Mouse (Mus musculus) intestine, embryonic 16.5 days (tissue): ENCODE data around the gene Dtx3. TPM values are rescaled to one million over a fixed set of nuclear protein-coding genes. Genes with fewer than 3 reads are reported as not detected.

Experiments
- ATAC-seq: fragments of 200-750 bp; cut with Nextera tagmentation; 2 replicates; pipeline ENCODE4 v1.8.0; 2017; ENCODE audit warnings: moderate TSS enrichment, moderate library complexity
- H3K27ac ChIP-seq: fragments of 300-500 bp; sonication (generic); 2 replicates; pipeline ENCODE4 v1.5.1; 2014; ENCODE audit warnings: mild to moderate bottlenecking, low read length
- H3K27me3 ChIP-seq: fragments of 300-500 bp; sonication (generic); replicated peaks from 2 replicates; pipeline ENCODE4 v1.6.1; 2014; ENCODE audit warnings: low read length, control low read depth, mixed read lengths; ENCODE audit not compliant: control insufficient read depth, insufficient read depth
- H3K36me3 ChIP-seq: fragments of 300-500 bp; sonication (generic); 2 replicates; pipeline ENCODE4 v1.6.1; 2014; ENCODE audit warnings: low read length, control low read depth; ENCODE audit not compliant: control insufficient read depth, insufficient read depth
- H3K4me1 ChIP-seq: fragments of 300-500 bp; sonication (generic); 2 replicates; pipeline ENCODE4 v1.6.1; 2014; ENCODE audit warnings: low read length, control low read depth, mixed read lengths; ENCODE audit not compliant: control insufficient read depth, insufficient read depth
- H3K4me2 ChIP-seq: fragments of 300-500 bp; sonication (generic); 2 replicates; pipeline ENCODE4 v1.6.1; 2014; ENCODE audit warnings: low read depth, low read length, control low read depth
- H3K4me3 ChIP-seq: fragments of 300-500 bp; sonication (generic); 2 replicates; pipeline ENCODE4 v1.5.1; 2014; ENCODE audit warnings: mild to moderate bottlenecking, low read length
- H3K9ac ChIP-seq: fragments of 300-500 bp; sonication (generic); 2 replicates; pipeline ENCODE4 v1.6.1; 2014; ENCODE audit warnings: low read depth, low read length
- H3K9me3 ChIP-seq: fragments of 300-500 bp; sonication (generic); 2 replicates; pipeline ENCODE4 v1.6.1; 2016; ENCODE audit warnings: low read length, control low read depth; ENCODE audit not compliant: control insufficient read depth
- WGBS: fragments of 180-500 bp; shearing (Covaris S2); extraction: QIAGEN DNeasy Blood & Tissue Kit; methylation state at CpG from one replicate; pipeline ENCODE4 v1.1.7; 2014; 5-methylcytosine and 5-hydroxymethylcytosine counted together
- polyA plus RNA-seq: library from polyadenylated mRNA; unstranded; fragments of >200 nt; fragmentation: Nextera tagmentation; extraction: Ambion mirVana; gene quantifications from 2 replicates; pipeline ENCODE4 v1.2.1, GENCODE M21; 2015

The Dtx3 gene
- polyA plus RNA-seq, 1 experiment from 2014 or later, result 54.4 TPM

DNA sequence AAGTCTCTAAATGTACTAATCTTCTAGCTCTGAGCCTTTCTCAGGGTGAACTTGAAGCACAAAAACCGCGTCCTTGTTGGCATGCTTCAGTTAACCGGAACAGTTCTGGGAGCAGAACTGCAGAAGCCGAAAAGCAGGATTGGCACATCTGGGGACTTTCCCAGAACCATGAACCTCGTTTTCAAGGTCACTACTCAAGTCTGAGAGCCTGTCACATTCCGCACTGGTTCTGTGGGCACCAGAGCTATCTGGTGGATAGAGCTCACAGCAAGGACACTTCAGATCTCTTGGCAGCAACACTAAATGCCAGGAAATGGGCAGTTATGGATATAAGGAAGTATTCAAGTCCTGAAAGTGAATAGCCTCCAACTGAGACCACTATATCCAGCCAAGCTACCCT lies 48.4 kb downstream of the Dtx3 start:
- H3K36me3 ChIP-seq, result no peaks in the 10 kb centered on the region
- H3K4me3 ChIP-seq, result no peak overlapping the region
- no peaks in the 10 kb centered on the region for H3K27me3 ChIP-seq
- no peak for ATAC-seq
- 82% methylated on average over 6 of the region's 6 CpGs for WGBS
- H3K27ac ChIP-seq, result no peak overlapping the region
- H3K4me2 ChIP-seq, result no peak overlapping the region
- peaks cover 7% of the 10 kb centered on the region for H3K4me1 ChIP-seq
- no peak overlapping the region for H3K9ac ChIP-seq
- no peaks in the 10 kb centered on the region for H3K9me3 ChIP-seq

DNA sequence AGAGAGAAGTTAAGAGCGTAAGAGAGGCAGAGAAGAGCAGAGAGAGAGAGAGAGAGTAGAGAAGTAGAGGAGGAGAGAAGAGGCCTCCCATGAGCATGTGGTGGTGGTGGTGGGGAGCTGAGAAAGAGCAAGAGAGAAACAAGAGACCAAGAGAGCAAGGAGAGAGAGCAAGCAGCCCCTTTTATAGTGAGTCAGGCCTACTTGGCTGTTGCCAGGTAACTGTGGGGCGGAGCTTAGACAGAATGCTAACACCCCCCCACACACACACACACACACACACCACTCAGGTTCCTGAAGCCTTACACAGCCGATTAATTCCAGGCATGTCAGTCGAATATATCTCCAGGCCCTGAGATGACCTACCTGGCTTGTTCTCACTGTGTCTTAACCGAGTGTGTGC lies 50.2 kb downstream of the Dtx3 start:
- no peak overlapping the region for H3K4me3 ChIP-seq
- H3K4me2 ChIP-seq, result no peak overlapping the region
- peaks cover 4% of the 10 kb centered on the region; the same call in 1 of the 2 replicates for H3K4me1 ChIP-seq
- H3K9me3 ChIP-seq, result no peaks in the 10 kb centered on the region
- no peak for ATAC-seq
- no peaks in the 10 kb centered on the region for H3K36me3 ChIP-seq
- 75% methylated on average over 5 of the region's 5 CpGs for WGBS
- no peak overlapping the region for H3K27ac ChIP-seq
- no peak overlapping the region for H3K9ac ChIP-seq
- H3K27me3 ChIP-seq, result no peaks in the 10 kb centered on the region

DNA sequence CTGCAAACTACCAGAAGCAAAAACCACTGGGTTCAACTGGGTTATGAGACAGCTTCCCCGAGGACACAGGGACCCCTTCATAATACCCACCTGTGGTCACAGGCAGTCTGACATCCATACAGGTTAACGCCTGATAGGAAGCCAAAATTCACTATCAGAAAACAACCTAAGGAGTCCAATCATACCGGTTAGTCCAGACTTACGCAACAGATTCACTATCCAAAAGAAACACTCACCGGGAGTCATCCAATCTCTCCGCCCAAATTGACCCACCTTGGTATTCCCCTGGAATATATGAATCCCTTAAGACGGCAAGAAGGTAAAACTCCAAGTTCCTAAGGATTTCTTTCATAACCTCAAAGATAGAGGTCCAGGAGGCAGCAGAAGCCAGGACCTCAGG lies 51.0 kb downstream of the Dtx3 start:
- H3K4me2 ChIP-seq, result no peak overlapping the region
- no peak overlapping the region for H3K27ac ChIP-seq
- peaks cover 4% of the 10 kb centered on the region; the same call in 1 of the 2 replicates for H3K4me1 ChIP-seq
- no peaks in the 10 kb centered on the region for H3K36me3 ChIP-seq
- WGBS, result 77% methylated on average over 7 of the region's 7 CpGs
- no peak overlapping the region for H3K4me3 ChIP-seq
- no peaks in the 10 kb centered on the region; the same call in 1 of the 2 replicates for H3K9me3 ChIP-seq
- no peaks in the 10 kb centered on the region for H3K27me3 ChIP-seq
- ATAC-seq, result no peak
- H3K9ac ChIP-seq, result no peak overlapping the region

DNA sequence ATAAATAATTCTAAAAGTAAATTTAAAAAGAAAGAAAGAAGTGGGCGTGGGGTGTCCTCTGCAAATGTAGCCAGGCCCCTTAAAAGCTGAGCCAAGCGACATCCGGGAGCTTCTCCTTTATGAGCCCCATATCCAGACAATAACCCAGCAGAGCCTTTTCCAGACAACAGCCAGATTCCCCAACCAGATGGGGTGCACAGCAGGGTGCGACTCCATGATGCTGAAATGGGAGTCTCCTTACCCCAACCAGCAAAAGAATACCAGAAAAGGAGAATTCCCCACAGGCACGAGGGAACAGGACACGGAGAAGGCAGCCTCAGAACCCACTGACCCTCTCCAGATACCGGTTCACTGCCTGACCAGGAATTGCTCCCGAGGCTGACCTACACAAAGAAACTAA lies 52.3 kb downstream of the Dtx3 start:
- H3K4me2 ChIP-seq, result no peak overlapping the region
- WGBS, result 88% methylated on average over 8 of the region's 8 CpGs
- ATAC-seq, result no peak

DNA sequence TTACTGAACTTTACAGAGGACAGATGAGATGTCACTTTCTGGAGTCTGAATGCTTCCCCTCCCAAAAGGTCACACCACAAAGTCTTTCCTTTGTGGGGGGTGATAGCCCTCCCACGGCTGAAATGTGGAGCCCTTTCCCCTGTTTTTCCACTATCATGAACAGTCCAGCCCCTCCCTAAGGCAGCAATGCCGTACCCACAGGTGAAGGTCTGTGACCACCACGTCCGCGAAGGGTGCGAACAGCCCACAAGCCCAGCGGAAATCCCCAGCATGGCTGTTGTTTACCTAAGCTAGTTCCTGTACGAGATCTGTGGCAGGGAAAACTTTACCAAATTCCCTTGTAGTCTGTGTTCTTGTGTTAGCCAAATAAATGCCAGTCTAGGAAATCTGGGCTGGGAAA lies 54.0 kb downstream of the Dtx3 start:
- WGBS, result 72% methylated on average over 8 of the region's 8 CpGs
- no peak overlapping the region for H3K9ac ChIP-seq
- no peak overlapping the region for H3K4me3 ChIP-seq
- no peaks in the 10 kb centered on the region for H3K27me3 ChIP-seq
- H3K9me3 ChIP-seq, result no peaks in the 10 kb centered on the region; the same call in 1 of the 2 replicates
- no peak for ATAC-seq
- H3K4me2 ChIP-seq, result no peak overlapping the region
- H3K4me1 ChIP-seq, result peaks cover 15% of the 10 kb centered on the region
- H3K27ac ChIP-seq, result no peak overlapping the region
- H3K36me3 ChIP-seq, result no peaks in the 10 kb centered on the region

More for the DNA sequence above, 52.3 kb downstream of the Dtx3 start:
- Histone ChIP-seq H3K27ac (no peak overlapping the region), H3K36me3 (no peaks in the 10 kb centered on the region), H3K9me3 (no peaks in the 10 kb centered on the region; the same call in 1 of the 2 replicates), H3K9ac (no peak overlapping the region), H3K4me1 (peaks cover 4% of the 10 kb centered on the region; the same call in 1 of the 2 replicates), H3K4me3 (no peak overlapping the region), H3K27me3 (no peaks in the 10 kb centered on the region)

DNA sequence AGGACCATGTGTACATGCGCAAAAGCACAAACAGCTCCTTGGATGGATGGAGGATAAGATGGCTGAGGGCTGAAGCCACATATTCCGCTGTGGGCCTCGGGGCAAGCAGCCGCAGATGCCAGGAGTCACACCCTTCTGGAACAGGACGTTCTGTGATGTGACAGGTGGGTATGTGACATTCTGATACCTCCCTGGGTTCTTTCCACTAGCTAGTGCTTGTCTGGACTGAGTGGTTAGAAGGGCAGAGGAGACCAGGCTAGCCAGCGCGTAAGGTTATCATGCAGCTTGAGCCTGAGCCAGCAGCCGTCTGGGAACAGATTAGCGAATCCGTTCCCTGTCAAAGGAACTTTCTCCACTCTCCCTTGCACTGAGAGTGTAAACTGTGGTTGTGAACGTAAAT lies 54.6 kb downstream of the Dtx3 start:
- H3K27ac ChIP-seq, result no peak overlapping the region
- 87% methylated on average over 11 of the region's 11 CpGs for WGBS
- ATAC-seq, result no peak
- no peaks in the 10 kb centered on the region for H3K36me3 ChIP-seq
- H3K9ac ChIP-seq, result no peak overlapping the region
- no peaks in the 10 kb centered on the region for H3K27me3 ChIP-seq
- H3K4me2 ChIP-seq, result no peak overlapping the region
- no peaks in the 10 kb centered on the region; the same call in 1 of the 2 replicates for H3K9me3 ChIP-seq
- H3K4me3 ChIP-seq, result no peak overlapping the region
- peaks cover 18% of the 10 kb centered on the region for H3K4me1 ChIP-seq

Other genes starting within 250 kb of the Dtx3 start
- 41.2 and 44.0 TPM in 2 replicates for gene Ctdsp2, start 217.0 kb downstream of the Dtx3 start, polyA plus RNA-seq
- gene Avil, start 195.0 kb downstream of the Dtx3 start, polyA plus RNA-seq, result 0.21 and 0.28 TPM in 2 replicates
- 85.7 and 100 TPM in 2 replicates for gene Tsfm, start 164.9 kb downstream of the Dtx3 start, polyA plus RNA-seq
- 42.4 and 48.3 TPM in 2 replicates for gene Mettl1, start 154.3 kb downstream of the Dtx3 start, polyA plus RNA-seq
- gene Eef1akmt3, start 154.2 kb downstream of the Dtx3 start, polyA plus RNA-seq, result 0.49 and 0.61 TPM in 2 replicates
- 0.05 and 0.11 TPM in 2 replicates for gene Cyp27b1, start 147.5 kb downstream of the Dtx3 start, polyA plus RNA-seq
- gene March9, start 135.5 kb downstream of the Dtx3 start, polyA plus RNA-seq, result 0.40 and 0.50 TPM in 2 replicates
- gene Cdk4, start 132.2 kb downstream of the Dtx3 start, polyA plus RNA-seq, result 1,474 and 1,595 TPM in 2 replicates
- gene Tspan31, start 125.5 kb downstream of the Dtx3 start, polyA plus RNA-seq, result 189 and 206 TPM in 2 replicates
- 0.05 and 0.21 TPM in 2 replicates for gene Agap2, start 120.4 kb downstream of the Dtx3 start, polyA plus RNA-seq
- 110 and 116 TPM in 2 replicates for gene Os9, start 74.6 kb downstream of the Dtx3 start, polyA plus RNA-seq
- gene B4galnt1, start 30.5 kb downstream of the Dtx3 start, polyA plus RNA-seq, result 65.6 and 66.7 TPM in 2 replicates
- gene Slc26a10, start 15.1 kb downstream of the Dtx3 start, polyA plus RNA-seq, result 1.0 and 1.1 TPM in 2 replicates
- gene Arhgef25, start 5.6 kb downstream of the Dtx3 start, polyA plus RNA-seq, result 44.7 and 46.3 TPM in 2 replicates
- gene Pip4k2c, start 15.9 kb upstream of the Dtx3 start, polyA plus RNA-seq, result 40.3 and 44.5 TPM in 2 replicates
- gene Kif5a, start 67.6 kb upstream of the Dtx3 start, polyA plus RNA-seq, result 5.2 and 5.3 TPM in 2 replicates
- gene Dctn2, start 70.6 kb upstream of the Dtx3 start, polyA plus RNA-seq, result 162 and 170 TPM in 2 replicates
- 9.9 and 11.1 TPM in 2 replicates for gene Mbd6, start 93.3 kb upstream of the Dtx3 start, polyA plus RNA-seq
- gene Mars, start 116.1 kb upstream of the Dtx3 start, polyA plus RNA-seq, result 96.8 and 108 TPM in 2 replicates
- gene Arhgap9, start 126.2 kb upstream of the Dtx3 start, polyA plus RNA-seq, result 7.9 and 9.0 TPM in 2 replicates
- gene Gli1, start 146.2 kb upstream of the Dtx3 start, polyA plus RNA-seq, result 6.6 and 7.6 TPM in 2 replicates
- not detected in 2 replicates for gene Inhbe, start 158.7 kb upstream of the Dtx3 start, polyA plus RNA-seq
- not detected in 2 replicates for gene Inhbc, start 174.7 kb upstream of the Dtx3 start, polyA plus RNA-seq
- 17.7 and 18.3 TPM in 2 replicates for gene R3hdm2, start 184.6 kb upstream of the Dtx3 start, polyA plus RNA-seq